Mouse (Mus musculus): ENCODE measurements at regions not wholly inside any gene's neighbourhood (a gene's known extent, or its start where the extent isn't known, plus 50 kb on each side); places are given as distances from the start of the nearest gene placed in this dataset.

DNA sequence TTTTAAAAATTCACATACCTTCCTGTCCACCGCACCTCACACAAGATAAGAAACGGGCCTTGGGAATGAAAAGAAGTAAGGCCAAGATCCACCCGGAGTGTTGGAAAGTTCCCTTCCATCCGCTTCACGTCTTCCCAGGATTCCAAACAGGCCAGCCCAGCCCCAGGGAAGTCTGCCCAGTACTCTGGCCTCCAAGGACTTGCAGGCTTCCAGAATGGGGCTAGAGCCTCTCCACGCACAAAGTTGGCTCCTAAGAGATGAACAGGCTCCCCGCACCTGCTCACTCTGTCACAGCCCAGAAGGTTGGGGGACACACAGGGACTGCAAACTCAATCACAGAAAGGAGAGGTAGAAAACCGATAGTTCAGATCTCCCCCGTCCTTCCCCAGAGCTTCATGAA is 88.4 kb upstream of the Armc2 start:
- no peak for TF ChIP-seq ZC3H11A (IDR thresholded peaks at IDR 0.05; ENCODE audit: borderline replicate concordance, low read depth, low read length)
- no peak for TF ChIP-seq HCFC1 (IDR thresholded peaks at IDR 0.05; ENCODE audit: borderline replicate concordance, insufficient read depth, low read length)
- TF ChIP-seq CHD2 (IDR thresholded peaks at IDR 0.05; ENCODE audit: low read depth, low read length): no peak
